Mouse (Mus musculus): ENCODE data around the gene Ush2a. TPM values are rescaled to one million over a fixed set of nuclear protein-coding genes. Genes with fewer than 3 reads are reported as not detected.

Ush2a gene
- polyA plus RNA-seq, 1 experiment from 2014 or later = 0.10 TPM

DNA sequence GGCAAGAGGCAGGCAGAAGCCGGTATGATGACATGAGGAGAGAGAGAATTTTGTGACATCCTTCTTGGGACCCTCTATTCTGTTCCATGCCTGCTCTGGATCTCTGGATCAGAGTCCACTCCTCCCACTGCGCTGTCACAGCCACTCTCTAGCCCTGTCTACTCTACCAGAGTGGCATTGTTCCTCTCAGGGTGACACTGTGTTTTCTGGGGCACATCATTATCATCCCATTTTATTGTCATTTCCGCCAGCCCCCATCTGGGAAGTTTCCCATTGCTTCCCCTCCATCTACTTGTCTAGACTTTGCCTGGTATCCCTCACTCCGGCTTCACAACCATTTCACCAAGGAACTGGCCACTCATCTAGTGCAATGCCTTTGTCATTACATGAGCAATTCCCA, 315.6 kb downstream of the Ush2a start:
- Histone ChIP-seq H3K4me2 (no peak overlapping the region), H3K9me3 (ENCODE audit: control insufficient read depth, low read length) (no peaks in the 10 kb centered on the region), H3K4me1 (replicated peaks; ENCODE audit: control insufficient read depth, insufficient read depth, low read length) (no peaks in the 10 kb centered on the region), H3K27me3 (replicated peaks; ENCODE audit: control insufficient read depth, insufficient read depth, low read length) (no peaks in the 10 kb centered on the region), H3K27ac (ENCODE audit: low read depth, low read length) (no peak overlapping the region), H3K36me3 (ENCODE audit: control insufficient read depth, insufficient read depth, low read length) (no peaks in the 10 kb centered on the region), H3K9ac (ENCODE audit: low read depth, low read length) (no peak overlapping the region), H3K4me3 (ENCODE audit: low read depth, low read length) (no peak overlapping the region)
- 84% methylated on average over 4 of the region's 4 CpGs for WGBS
- DNase-seq (ENCODE audit: low spot score) (no peak), ATAC-seq (replicated peaks; ENCODE audit: low FRiP score) (no peak)

DNA sequence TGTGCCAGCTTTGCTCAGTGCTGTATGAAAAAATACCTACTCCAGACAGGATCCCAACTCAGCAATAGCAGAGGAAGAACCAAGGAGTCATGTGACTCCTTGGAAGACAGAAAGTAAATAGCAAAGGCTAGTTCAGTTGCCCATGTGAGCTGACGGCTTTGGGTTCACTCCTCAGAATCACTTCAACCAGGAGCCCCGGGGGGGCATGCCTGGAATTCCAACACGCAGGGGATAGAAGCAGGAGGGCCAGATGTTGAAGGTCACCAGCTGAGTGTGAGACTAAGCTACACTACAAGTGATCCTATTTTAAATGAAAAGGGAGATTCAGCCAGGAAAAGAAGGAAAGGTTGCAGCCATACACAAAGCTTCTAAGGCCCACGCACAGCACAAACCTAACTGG, 319.3 kb downstream of the Ush2a start:
- no peak overlapping the region for H3K4me2 ChIP-seq
- no peaks in the 10 kb centered on the region for H3K27me3 ChIP-seq (replicated peaks; ENCODE audit: control insufficient read depth, insufficient read depth, low read length)
- no peaks in the 10 kb centered on the region for H3K4me1 ChIP-seq (replicated peaks; ENCODE audit: control insufficient read depth, insufficient read depth, low read length)
- H3K9me3 ChIP-seq (ENCODE audit: control insufficient read depth, low read length) = no peaks in the 10 kb centered on the region
- no peak overlapping the region for H3K27ac ChIP-seq (ENCODE audit: low read depth, low read length)
- no peak overlapping the region for H3K4me3 ChIP-seq (ENCODE audit: low read depth, low read length)
- ATAC-seq (replicated peaks; ENCODE audit: low FRiP score) = no peak
- H3K9ac ChIP-seq (ENCODE audit: low read depth, low read length) = no peak overlapping the region
- WGBS = 56% methylated on average over 4 of the region's 4 CpGs
- no peak for DNase-seq (ENCODE audit: low spot score)
- H3K36me3 ChIP-seq (ENCODE audit: control insufficient read depth, insufficient read depth, low read length) = no peaks in the 10 kb centered on the region

DNA sequence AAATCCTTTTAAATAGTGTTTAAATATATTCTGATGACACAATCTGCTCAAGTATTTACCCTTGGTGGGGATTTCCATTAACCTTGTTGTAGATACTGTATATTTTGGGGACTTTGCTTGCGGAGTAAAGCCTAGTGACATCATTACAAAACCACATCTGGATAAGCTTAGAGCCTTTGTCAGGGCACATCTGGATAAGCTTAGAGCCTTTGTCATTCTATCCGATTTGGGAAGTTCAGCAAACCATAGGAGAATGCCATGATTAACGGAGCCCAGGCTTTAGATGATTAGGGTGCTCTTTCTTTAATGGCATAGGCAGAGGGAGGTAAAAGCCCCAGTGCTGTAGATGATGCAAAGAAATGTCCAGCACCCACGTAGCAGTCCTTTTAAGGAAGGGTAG, 333.4 kb downstream of the Ush2a start:
- no peaks in the 10 kb centered on the region for H3K36me3 ChIP-seq (ENCODE audit: control insufficient read depth, insufficient read depth, low read length)
- no peak overlapping the region for H3K4me2 ChIP-seq
- no peaks in the 10 kb centered on the region for H3K4me1 ChIP-seq (replicated peaks; ENCODE audit: control insufficient read depth, insufficient read depth, low read length)
- H3K9me3 ChIP-seq (ENCODE audit: control insufficient read depth, low read length) = no peaks in the 10 kb centered on the region
- no peak overlapping the region for H3K9ac ChIP-seq (ENCODE audit: low read depth, low read length)
- no peak for DNase-seq (ENCODE audit: low spot score)
- H3K4me3 ChIP-seq (ENCODE audit: low read depth, low read length) = no peak overlapping the region
- H3K27ac ChIP-seq (ENCODE audit: low read depth, low read length) = no peak overlapping the region
- H3K27me3 ChIP-seq (replicated peaks; ENCODE audit: control insufficient read depth, insufficient read depth, low read length) = no peaks in the 10 kb centered on the region
- 66% methylated on average over 4 of the region's 4 CpGs for WGBS
- no peak for ATAC-seq (replicated peaks; ENCODE audit: low FRiP score)

DNA sequence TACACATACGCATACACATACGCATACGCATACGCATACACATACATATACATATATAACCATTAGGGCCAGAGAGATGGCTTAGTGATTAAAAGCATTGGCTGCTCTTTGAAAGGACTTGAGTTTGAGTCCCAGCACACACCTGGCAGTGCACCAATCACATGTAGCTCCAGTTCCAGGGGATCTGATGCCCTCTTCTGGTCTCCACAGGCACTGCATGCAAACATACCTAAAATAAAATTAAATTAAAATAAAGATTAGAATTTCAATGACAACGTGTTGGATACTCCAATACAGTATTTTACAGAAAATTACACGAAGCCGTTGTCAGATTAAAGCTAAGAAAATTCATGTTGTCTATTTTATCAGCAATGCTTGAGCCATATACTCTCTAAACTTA, 336.2 kb downstream of the Ush2a start:
- no peak for ATAC-seq (replicated peaks; ENCODE audit: low FRiP score)
- Histone ChIP-seq H3K9me3 (ENCODE audit: control insufficient read depth, low read length) (no peaks in the 10 kb centered on the region), H3K4me2 (no peak overlapping the region), H3K27ac (ENCODE audit: low read depth, low read length) (no peak overlapping the region), H3K4me1 (replicated peaks; ENCODE audit: control insufficient read depth, insufficient read depth, low read length) (no peaks in the 10 kb centered on the region), H3K4me3 (ENCODE audit: low read depth, low read length) (no peak overlapping the region), H3K36me3 (ENCODE audit: control insufficient read depth, insufficient read depth, low read length) (no peaks in the 10 kb centered on the region), H3K27me3 (replicated peaks; ENCODE audit: control insufficient read depth, insufficient read depth, low read length) (no peaks in the 10 kb centered on the region), H3K9ac (ENCODE audit: low read depth, low read length) (no peak overlapping the region)
- WGBS = 84% methylated on average over 7 of the region's 7 CpGs
- DNase-seq (ENCODE audit: low spot score) = no peak

DNA sequence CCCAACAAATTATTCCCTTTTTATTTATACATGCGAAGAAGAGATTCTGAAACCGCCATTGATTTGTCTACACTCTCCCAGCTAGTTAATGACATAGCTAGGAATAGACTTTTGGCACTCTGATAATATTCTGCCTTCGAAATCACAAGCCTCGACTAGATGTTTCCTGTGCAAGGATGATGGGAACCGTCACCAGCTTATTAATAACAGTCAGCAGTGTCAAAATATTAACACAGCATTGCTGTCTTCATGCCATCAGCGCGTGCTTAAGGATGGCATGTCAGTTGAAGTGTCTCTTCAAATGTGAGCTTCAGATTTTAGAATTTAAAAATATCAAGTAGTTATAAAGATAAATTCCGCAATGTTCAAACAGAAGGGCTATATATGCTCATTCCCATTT, 337.3 kb downstream of the Ush2a start:
- Histone ChIP-seq H3K36me3 (ENCODE audit: control insufficient read depth, insufficient read depth, low read length) (no peaks in the 10 kb centered on the region), H3K4me3 (ENCODE audit: low read depth, low read length) (no peak overlapping the region), H3K27ac (ENCODE audit: low read depth, low read length) (no peak overlapping the region), H3K4me2 (no peak overlapping the region), H3K27me3 (replicated peaks; ENCODE audit: control insufficient read depth, insufficient read depth, low read length) (no peaks in the 10 kb centered on the region), H3K4me1 (replicated peaks; ENCODE audit: control insufficient read depth, insufficient read depth, low read length) (no peaks in the 10 kb centered on the region), H3K9me3 (ENCODE audit: control insufficient read depth, low read length) (no peaks in the 10 kb centered on the region), H3K9ac (ENCODE audit: low read depth, low read length) (no peak overlapping the region)
- 86% methylated on average over 8 of the region's 8 CpGs for WGBS
- DNase-seq (ENCODE audit: low spot score) (no peak), ATAC-seq (replicated peaks; ENCODE audit: low FRiP score) (no peak)

DNA sequence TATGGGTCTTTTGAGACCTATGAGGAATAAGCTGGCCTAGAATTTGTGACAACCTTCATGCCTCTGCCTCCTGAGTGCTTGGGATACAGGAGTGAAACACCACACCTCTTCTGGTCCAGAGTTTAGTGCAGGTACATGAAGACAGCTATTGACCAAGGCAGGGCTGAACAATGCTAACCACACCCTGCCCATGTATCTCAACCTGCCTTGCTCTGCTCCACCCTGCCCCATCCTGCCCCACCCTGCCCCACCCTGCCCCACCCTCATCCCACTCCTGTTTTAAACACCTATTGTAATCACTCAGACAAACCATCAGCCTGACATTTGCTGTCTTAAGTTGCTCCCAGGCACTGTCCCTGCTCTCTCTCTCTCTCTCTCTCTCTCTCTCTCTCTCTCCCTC, 344.6 kb downstream of the Ush2a start:
- Histone ChIP-seq H3K4me2 (no peak overlapping the region), H3K4me1 (replicated peaks; ENCODE audit: control insufficient read depth, insufficient read depth, low read length) (no peaks in the 10 kb centered on the region), H3K27me3 (replicated peaks; ENCODE audit: control insufficient read depth, insufficient read depth, low read length) (no peaks in the 10 kb centered on the region), H3K4me3 (ENCODE audit: low read depth, low read length) (no peak overlapping the region), H3K9ac (ENCODE audit: low read depth, low read length) (no peak overlapping the region), H3K9me3 (ENCODE audit: control insufficient read depth, low read length) (no peaks in the 10 kb centered on the region), H3K36me3 (ENCODE audit: control insufficient read depth, insufficient read depth, low read length) (no peaks in the 10 kb centered on the region), H3K27ac (ENCODE audit: low read depth, low read length) (no peak overlapping the region)
- DNase-seq (ENCODE audit: low spot score) (no peak), ATAC-seq (replicated peaks; ENCODE audit: low FRiP score) (peak; percentile 68)

DNA sequence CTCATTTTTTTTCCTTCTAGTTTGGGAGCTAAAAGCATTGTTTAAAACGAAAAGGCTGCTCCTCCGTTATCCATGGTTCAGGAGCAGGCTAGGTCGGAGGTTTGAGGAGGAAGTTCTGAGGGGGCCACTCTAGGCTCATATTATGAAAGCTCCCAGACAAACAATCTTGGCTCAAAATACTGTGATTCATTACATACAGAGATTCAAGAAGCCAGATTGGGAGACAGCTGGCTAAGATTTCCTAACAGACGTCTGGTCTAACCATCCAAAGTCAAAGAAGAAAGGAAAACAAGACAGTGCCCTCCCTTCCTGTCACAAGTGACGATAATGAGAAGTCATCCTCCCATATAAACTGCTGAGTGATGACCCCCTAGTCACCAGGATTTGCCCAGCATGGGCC, 354.7 kb downstream of the Ush2a start:
- no peak for ATAC-seq (replicated peaks; ENCODE audit: low FRiP score)
- H3K36me3 ChIP-seq (ENCODE audit: control insufficient read depth, insufficient read depth, low read length) = no peaks in the 10 kb centered on the region
- no peak for DNase-seq (ENCODE audit: low spot score)
- no peak overlapping the region for H3K27ac ChIP-seq (ENCODE audit: low read depth, low read length)
- H3K9me3 ChIP-seq (ENCODE audit: control insufficient read depth, low read length) = no peaks in the 10 kb centered on the region
- no peaks in the 10 kb centered on the region for H3K4me1 ChIP-seq (replicated peaks; ENCODE audit: control insufficient read depth, insufficient read depth, low read length)
- no peak overlapping the region for H3K9ac ChIP-seq (ENCODE audit: low read depth, low read length)
- H3K4me3 ChIP-seq (ENCODE audit: low read depth, low read length) = no peak overlapping the region
- no peaks in the 10 kb centered on the region for H3K27me3 ChIP-seq (replicated peaks; ENCODE audit: control insufficient read depth, insufficient read depth, low read length)
- WGBS = 64% methylated on average over 5 of the region's 5 CpGs
- H3K4me2 ChIP-seq = no peak overlapping the region

DNA sequence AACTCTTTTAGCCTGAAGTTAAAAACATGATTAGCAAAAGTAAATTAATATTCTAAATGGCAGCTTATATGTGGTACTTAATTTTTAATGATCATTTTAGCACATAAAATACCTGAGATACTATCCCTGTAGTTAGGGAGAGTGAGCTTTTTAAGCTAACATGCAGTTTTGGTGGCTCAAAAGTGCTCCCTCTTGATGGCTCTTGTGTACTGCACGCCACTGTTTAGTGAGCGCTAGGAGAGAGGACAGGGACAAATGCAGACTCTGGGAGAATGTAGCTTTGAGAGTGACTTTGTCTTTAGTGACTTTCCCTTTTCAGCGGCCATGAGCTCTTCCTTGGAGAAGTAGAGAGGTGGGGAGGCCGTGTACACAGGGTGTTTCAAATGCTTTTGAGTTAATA, 371.9 kb downstream of the Ush2a start:
- DNase-seq (ENCODE audit: low spot score) = no peak
- H3K9ac ChIP-seq (ENCODE audit: low read depth, low read length) = no peak overlapping the region
- WGBS = 51% methylated on average over 4 of the region's 4 CpGs
- H3K27me3 ChIP-seq (replicated peaks; ENCODE audit: control insufficient read depth, insufficient read depth, low read length) = no peaks in the 10 kb centered on the region
- no peak for ATAC-seq (replicated peaks; ENCODE audit: low FRiP score)
- no peaks in the 10 kb centered on the region for H3K9me3 ChIP-seq (ENCODE audit: control insufficient read depth, low read length)
- no peaks in the 10 kb centered on the region for H3K4me1 ChIP-seq (replicated peaks; ENCODE audit: control insufficient read depth, insufficient read depth, low read length)
- no peak overlapping the region for H3K4me3 ChIP-seq (ENCODE audit: low read depth, low read length)
- no peak overlapping the region for H3K4me2 ChIP-seq
- H3K36me3 ChIP-seq (ENCODE audit: control insufficient read depth, insufficient read depth, low read length) = no peaks in the 10 kb centered on the region
- H3K27ac ChIP-seq (ENCODE audit: low read depth, low read length) = no peak overlapping the region

DNA sequence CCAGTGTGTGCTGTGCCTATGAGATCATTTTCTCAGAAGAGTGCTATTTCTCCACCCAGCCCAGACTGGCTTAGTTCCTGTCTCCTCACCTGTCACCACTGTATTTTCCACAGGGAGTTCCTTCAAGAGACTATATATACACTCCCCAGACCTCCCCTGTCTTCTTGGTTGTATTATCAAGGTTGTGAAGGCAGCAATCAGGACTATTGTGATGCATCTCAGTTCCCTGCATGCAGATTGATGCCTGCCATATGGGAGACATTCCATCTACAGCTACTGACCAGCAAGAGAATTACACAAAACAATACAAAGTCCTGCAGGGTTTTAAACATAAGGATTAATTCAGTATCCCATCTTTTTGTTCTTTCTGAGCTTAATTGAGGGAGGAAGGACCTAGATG, 377.8 kb downstream of the Ush2a start:
- Histone ChIP-seq H3K27me3 (replicated peaks; ENCODE audit: control insufficient read depth, insufficient read depth, low read length) (no peaks in the 10 kb centered on the region), H3K9me3 (ENCODE audit: control insufficient read depth, low read length) (no peaks in the 10 kb centered on the region), H3K9ac (ENCODE audit: low read depth, low read length) (no peak overlapping the region), H3K4me1 (replicated peaks; ENCODE audit: control insufficient read depth, insufficient read depth, low read length) (no peaks in the 10 kb centered on the region), H3K4me3 (ENCODE audit: low read depth, low read length) (no peak overlapping the region), H3K27ac (ENCODE audit: low read depth, low read length) (no peak overlapping the region), H3K4me2 (no peak overlapping the region), H3K36me3 (ENCODE audit: control insufficient read depth, insufficient read depth, low read length) (no peaks in the 10 kb centered on the region)
- DNase-seq (ENCODE audit: low spot score) = no peak
- no peak for ATAC-seq (replicated peaks; ENCODE audit: low FRiP score)

Measured in liver, embryonic 11.5 days (tissue).